ENCODE assay signal across 8 mouse cellular contexts in the genomic region with DNA sequence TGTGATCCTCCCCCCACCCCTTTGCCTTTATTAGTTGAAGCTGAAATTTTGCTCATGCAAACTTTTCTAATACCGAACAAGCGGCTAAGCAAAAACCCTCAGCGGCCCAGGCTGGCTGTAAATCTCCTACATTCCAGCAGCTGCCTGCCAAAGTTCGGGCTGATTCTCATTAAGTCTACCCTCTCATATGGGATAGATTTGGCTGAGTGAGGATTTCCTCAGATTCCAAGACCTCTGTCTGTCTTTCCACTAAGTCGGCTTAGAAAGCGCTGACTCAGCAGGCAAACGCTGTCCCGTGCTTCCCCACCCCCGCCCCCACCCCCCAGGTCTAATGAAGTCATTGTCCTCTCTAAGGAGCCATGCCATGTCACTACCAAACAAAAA. TPM values are rescaled to one million over a fixed set of nuclear protein-coding genes. Genes with fewer than 3 reads are reported as not detected.
DNase-seq lines count a peak whose midpoint lies in the region; ATAC-seq and TF ChIP-seq lines count a peak whose summit lies in the region.

No protein-coding gene starts in this region.

- H3K27ac ChIP-seq in lung, embryonic 16.5 days (ENCODE audit: low read length), result 0 out of 2 replicates have a peak overlapping the region, but pooled peaks have one; percentile 13
- peak overlapping the region; percentile 78 for H3K27ac ChIP-seq in embryonic facial prominence, embryonic 10.5 days (replicated peaks)
- 0 out of 2 replicates have a peak overlapping the region, but pooled peaks have one; percentile 18 for H3K27ac ChIP-seq in hindbrain, embryonic 14.5 days
- no peak overlapping the region for H3K27ac ChIP-seq in liver, embryonic 14.5 days

- H3K36me3 ChIP-seq in lung, embryonic 16.5 days (ENCODE audit: control insufficient read depth, insufficient read depth, low read length), result no peaks in the 10 kb centered on the region
- no peaks in the 10 kb centered on the region for H3K36me3 ChIP-seq in embryonic facial prominence, embryonic 10.5 days (replicated peaks)
- no peaks in the 10 kb centered on the region for H3K36me3 ChIP-seq in hindbrain, embryonic 14.5 days (replicated peaks; ENCODE audit: control insufficient read depth, insufficient read depth)
- H3K36me3 ChIP-seq in liver, embryonic 14.5 days (replicated peaks; ENCODE audit: control insufficient read depth, insufficient read depth, low read depth), result no peaks in the 10 kb centered on the region

- H3K4me3 ChIP-seq in lung, embryonic 16.5 days (ENCODE audit: low read length), result no peak overlapping the region
- peak overlapping the region; percentile 28; the same call in 1 of the 2 replicates for H3K4me3 ChIP-seq in embryonic facial prominence, embryonic 10.5 days
- H3K4me3 ChIP-seq in hindbrain, embryonic 14.5 days (replicated peaks; ENCODE audit: low read length), result no peak overlapping the region
- H3K4me3 ChIP-seq in liver, embryonic 14.5 days (ENCODE audit: insufficient read depth in 1 of 2, low read depth in 2 of 2, low read length in 2 of 2), result no peak overlapping the region

- H3K9me3 ChIP-seq in lung, embryonic 16.5 days (ENCODE audit: control insufficient read depth, low read length), result no peaks in the 10 kb centered on the region
- H3K9me3 ChIP-seq in embryonic facial prominence, embryonic 10.5 days, result no peaks in the 10 kb centered on the region
- H3K9me3 ChIP-seq in hindbrain, embryonic 14.5 days (ENCODE audit: control insufficient read depth, low read length), result no peaks in the 10 kb centered on the region
- H3K9me3 ChIP-seq in liver, embryonic 14.5 days (ENCODE audit: control insufficient read depth, low read length), result no peaks in the 10 kb centered on the region

- no peaks in the 10 kb centered on the region for H3K27me3 ChIP-seq in lung, embryonic 16.5 days (ENCODE audit: control insufficient read depth, insufficient read depth, low read depth, low read length)
- H3K27me3 ChIP-seq in embryonic facial prominence, embryonic 10.5 days (replicated peaks; ENCODE audit: low read depth, poor library complexity, severe bottlenecking), result no peaks in the 10 kb centered on the region
- no peaks in the 10 kb centered on the region for H3K27me3 ChIP-seq in hindbrain, embryonic 14.5 days (ENCODE audit: control insufficient read depth, insufficient read depth, low read length)
- no peaks in the 10 kb centered on the region for H3K27me3 ChIP-seq in liver, embryonic 14.5 days (ENCODE audit: control insufficient read depth, insufficient read depth, low read length)

- DNase-seq in lung, postnatal 25 days (ENCODE audit: low spot score), result no peak
- peak; percentile 74 for DNase-seq in embryonic facial prominence, embryonic 10.5 days (ENCODE audit: low spot score)
- no peak for DNase-seq in hindbrain, embryonic 14.5 days (ENCODE audit: low spot score)
- no peak for DNase-seq in liver, embryonic 14.5 days (ENCODE audit: low read depth in 3 of 3, low spot score in 3 of 3)
- DNase-seq in right cerebral cortex, postnatal 25 days, result no peak
- DNase-seq in right cerebral cortex, postnatal 14 days, result no peak
- DNase-seq in spleen, adult 12 weeks (ENCODE audit: low spot score), result no peak

- ATAC-seq in lung, embryonic 16.5 days (ENCODE audit: low read depth), result peak; percentile 57
- no peak for ATAC-seq in hindbrain, embryonic 14.5 days (ENCODE audit: low FRiP score)
- no peak for ATAC-seq in liver, embryonic 14.5 days (ENCODE audit: insufficient read depth)

- no peak for TF ChIP-seq EP300 in liver, embryonic 14.5 days (IDR thresholded peaks at IDR 0.05; ENCODE audit: low read depth)

- H3K4me2 ChIP-seq in lung, embryonic 16.5 days (ENCODE audit: low read depth, low read length), result peak overlapping the region; percentile 32
- no peak overlapping the region; the same call in 1 of the 2 replicates for H3K4me2 ChIP-seq in hindbrain, embryonic 14.5 days (replicated peaks)
- H3K4me2 ChIP-seq in liver, embryonic 14.5 days (ENCODE audit: low read depth), result 0 out of 2 replicates have a peak overlapping the region, but pooled peaks have one; percentile 13

- 12% methylated on average over 9 of the region's 9 CpGs for WGBS in lung, embryonic 16.5 days
- WGBS in embryonic facial prominence, embryonic 10.5 days, result 11% methylated on average over 9 of the region's 9 CpGs
- WGBS in hindbrain, embryonic 14.5 days, result 26% methylated on average over 9 of the region's 9 CpGs
- 27% methylated on average over 9 of the region's 9 CpGs for WGBS in liver, embryonic 14.5 days (ENCODE audit: insufficient replicate concordance)

- H3K9ac ChIP-seq in lung, embryonic 16.5 days (ENCODE audit: low read length), result peak overlapping the region; percentile 20; the same call in 1 of the 2 replicates
- H3K9ac ChIP-seq in hindbrain, embryonic 14.5 days, result no peak overlapping the region
- no peak overlapping the region for H3K9ac ChIP-seq in liver, embryonic 14.5 days (replicated peaks)

- H3K4me1 ChIP-seq in lung, embryonic 16.5 days (replicated peaks; ENCODE audit: control insufficient read depth, insufficient read depth, low read length), result peaks cover 13% of the 10 kb centered on the region
- H3K4me1 ChIP-seq in embryonic facial prominence, embryonic 10.5 days, result peaks cover 24% of the 10 kb centered on the region
- H3K4me1 ChIP-seq in hindbrain, embryonic 14.5 days (replicated peaks; ENCODE audit: control insufficient read depth, insufficient read depth, low read length), result peaks cover 4% of the 10 kb centered on the region; the same call in 1 of the 2 replicates
- H3K4me1 ChIP-seq in liver, embryonic 14.5 days (replicated peaks; ENCODE audit: control insufficient read depth in 2 of 2, insufficient read depth in 2 of 2, low read length in 1 of 2), result peaks cover 5 to 12% of the 10 kb centered on the region in 2 experiments; a peak in 2 of 4 replicates

- no peak for TF ChIP-seq CTCF in liver, embryonic 14.5 days (IDR thresholded peaks at IDR 0.05; ENCODE audit: low read depth)

RNA-seq across cellular contexts. Expression of a gene that starts 55.2 kb away (rescaled TPM):
- polyA plus RNA-seq in lung, embryonic 16.5 days (2015; fragmentation: Nextera tagmentation; extraction: Ambion mirVana), result 56.6 and 71.0 TPM in 2 replicates
- 18.7 and 23.3 TPM in 2 replicates for polyA plus RNA-seq in embryonic facial prominence, embryonic 10.5 days (2016; fragmentation: Nextera tagmentation; extraction: Ambion mirVana)
- polyA plus RNA-seq in hindbrain, embryonic 14.5 days (2014; fragmentation: Nextera tagmentation; extraction: Ambion mirVana), result 41.4 and 44.3 TPM in 2 replicates
- 5.3 and 8.5 TPM in 2 replicates for polyA plus RNA-seq in liver, embryonic 14.5 days (2012; rRNA removed)
- polyA plus RNA-seq in liver, embryonic 14.5 days (2014; fragmentation: Nextera tagmentation; extraction: Ambion mirVana), result 9.2 and 10.3 TPM in 2 replicates
